Mouse (Mus musculus) stomach, embryonic 14.5 days (tissue): Measurements from ENCODE around the gene Prpf38a. TPM values are rescaled to one million over a fixed set of nuclear protein-coding genes. Genes with fewer than 3 reads are reported as not detected.

ENCODE experiments used
- ATAC-seq: fragments of 200-750 bp; cut with Nextera tagmentation; 2 replicates; pipeline ENCODE4 v1.8.0; 2017; ENCODE audit warnings: low read depth, moderate TSS enrichment; ENCODE audit not compliant: insufficient number of reproducible peaks, insufficient read depth, low FRiP score
- H3K27ac ChIP-seq: fragments of 300-500 bp; sonication (generic); 2 replicates; pipeline ENCODE4 v1.5.1; 2014; ENCODE audit warnings: mild to moderate bottlenecking, low read length, moderate library complexity, mixed read lengths
- H3K27me3 ChIP-seq: fragments of 300-500 bp; sonication (generic); 2 replicates; pipeline ENCODE4 v1.6.1; 2014; ENCODE audit warnings: low read length, control low read depth, mixed read lengths; ENCODE audit not compliant: control insufficient read depth, insufficient read depth
- H3K36me3 ChIP-seq: fragments of 300-500 bp; sonication (generic); 2 replicates; pipeline ENCODE4 v1.6.1; 2014; ENCODE audit warnings: mild to moderate bottlenecking, control low read depth, low read length, moderate library complexity, mixed read lengths; ENCODE audit not compliant: control insufficient read depth, insufficient read depth
- H3K4me1 ChIP-seq: fragments of 300-500 bp; sonication (generic); 2 replicates; pipeline ENCODE4 v1.6.1; 2014; ENCODE audit warnings: low read length, control low read depth, mixed read lengths; ENCODE audit not compliant: control insufficient read depth, insufficient read depth
- H3K4me2 ChIP-seq: fragments of 300-500 bp; sonication (generic); replicated peaks from 2 replicates; pipeline ENCODE4 v1.6.1; 2014; ENCODE audit warnings: low read depth, low read length, control low read depth
- H3K4me3 ChIP-seq: fragments of 300-500 bp; sonication (generic); 2 replicates; pipeline ENCODE4 v1.5.1; 2014; ENCODE audit warnings: low read depth, low read length, control low read depth
- H3K9ac ChIP-seq: fragments of 300-500 bp; sonication (generic); replicated peaks from 2 replicates; pipeline ENCODE4 v1.6.1; 2014; ENCODE audit warnings: low read depth, mild to moderate bottlenecking, control low read depth, low read length, moderate library complexity, mixed read lengths
- H3K9me3 ChIP-seq: fragments of 300-500 bp; sonication (generic); 2 replicates; pipeline ENCODE4 v1.6.1; 2016; ENCODE audit warnings: low read depth, low read length, control low read depth; ENCODE audit not compliant: control insufficient read depth
- WGBS: fragments of 180-500 bp; shearing (Covaris S2); extraction: QIAGEN DNeasy Blood & Tissue Kit; methylation state at CpG from one replicate; pipeline ENCODE4 v1.1.7; 2014; 5-methylcytosine and 5-hydroxymethylcytosine counted together
- polyA plus RNA-seq: library from polyadenylated mRNA; unstranded; fragments of >200 nt; fragmentation: Nextera tagmentation; extraction: Ambion mirVana; gene quantifications from 2 replicates; pipeline ENCODE4 v1.2.1, GENCODE M21; 2014

Gene Prpf38a
- polyA plus RNA-seq, 1 experiment from 2014 or later = 81.2 TPM

DNA sequence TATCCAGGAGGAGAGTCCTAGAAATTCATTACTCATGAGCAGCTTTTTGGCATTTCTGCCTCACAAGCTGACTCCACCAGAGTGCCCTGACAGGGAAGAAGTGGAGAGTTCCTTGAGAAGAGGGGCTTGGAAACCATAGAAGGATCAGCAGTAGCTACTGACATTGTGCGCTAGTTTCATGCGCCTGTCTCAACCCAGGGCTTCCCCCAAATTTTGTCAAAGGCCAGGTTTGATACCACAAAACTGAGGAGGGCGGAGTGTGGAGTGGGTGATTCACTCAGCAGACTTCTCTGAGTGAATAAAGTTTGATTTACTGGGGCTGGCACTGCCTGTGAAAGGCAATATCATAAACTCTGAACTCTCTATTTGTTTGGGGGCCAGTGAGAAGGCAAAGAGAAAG is 29.5 kb upstream of the Prpf38a start:
- 91% methylated on average over 3 of the region's 3 CpGs for WGBS
- no peak for ATAC-seq
- H3K4me1 ChIP-seq = no peaks in the 10 kb centered on the region

DNA sequence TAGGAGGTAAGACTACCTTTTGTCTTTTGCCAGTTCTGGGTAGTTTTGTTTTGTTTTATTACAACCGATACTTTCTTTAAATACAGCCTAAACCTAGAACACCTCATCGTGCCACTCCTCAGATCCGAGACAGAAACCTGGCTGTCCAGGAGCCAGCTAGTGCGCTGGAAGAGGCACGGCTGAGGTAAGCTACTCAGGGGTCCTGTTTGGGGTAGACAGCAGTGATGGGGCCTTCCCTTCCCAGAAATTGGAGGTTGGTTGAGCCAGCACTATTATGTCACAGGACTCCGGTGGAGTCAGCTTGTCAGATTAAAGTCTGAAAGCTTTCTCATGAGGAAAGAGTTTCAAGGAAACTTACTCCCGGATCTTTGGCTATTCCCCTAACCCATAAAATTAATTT is 22.7 kb upstream of the Prpf38a start:
- no peak overlapping the region for H3K4me2 ChIP-seq
- H3K27ac ChIP-seq = no peak overlapping the region
- WGBS = 93% methylated on average over 7 of the region's 7 CpGs
- H3K9ac ChIP-seq = no peak overlapping the region
- no peaks in the 10 kb centered on the region for H3K27me3 ChIP-seq
- no peak for ATAC-seq
- H3K9me3 ChIP-seq = no peaks in the 10 kb centered on the region
- H3K36me3 ChIP-seq = peaks cover 28% of the 10 kb centered on the region
- no peaks in the 10 kb centered on the region for H3K4me1 ChIP-seq
- no peak overlapping the region for H3K4me3 ChIP-seq

More for the DNA sequence above, 29.5 kb upstream of the Prpf38a start:
- no peaks in the 10 kb centered on the region for H3K9me3 ChIP-seq
- H3K36me3 ChIP-seq = peaks cover 18% of the 10 kb centered on the region
- H3K27me3 ChIP-seq = no peaks in the 10 kb centered on the region
- H3K4me2 ChIP-seq = no peak overlapping the region
- H3K9ac ChIP-seq = no peak overlapping the region
- no peak overlapping the region for H3K27ac ChIP-seq
- no peak overlapping the region for H3K4me3 ChIP-seq

DNA sequence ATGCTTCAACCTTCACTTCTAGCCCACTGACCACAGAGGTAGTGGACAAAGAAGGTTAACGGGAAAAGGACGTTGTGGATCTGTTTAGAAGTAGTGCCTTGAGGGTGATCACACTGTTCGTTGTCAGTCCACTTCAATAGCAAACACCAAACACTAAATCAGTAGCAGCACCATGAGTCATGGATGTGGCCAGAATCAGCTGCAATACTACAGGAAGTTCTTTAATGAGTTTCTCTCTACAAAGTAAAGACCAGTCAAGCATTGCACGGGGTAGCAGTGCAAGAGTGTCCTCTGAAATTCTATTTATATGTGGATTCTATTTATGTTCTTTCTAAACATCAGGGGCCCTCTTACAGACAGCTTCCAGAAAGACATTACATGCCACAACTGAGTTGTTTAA is 19.2 kb upstream of the Prpf38a start:
- 88% methylated on average over 4 of the region's 4 CpGs for WGBS
- Histone ChIP-seq H3K36me3 (peaks cover 11% of the 10 kb centered on the region; the same call in 1 of the 2 replicates), H3K27me3 (no peaks in the 10 kb centered on the region), H3K4me3 (no peak overlapping the region), H3K4me2 (no peak overlapping the region), H3K27ac (no peak overlapping the region), H3K4me1 (no peaks in the 10 kb centered on the region), H3K9ac (no peak overlapping the region), H3K9me3 (no peaks in the 10 kb centered on the region)
- no peak for ATAC-seq

DNA sequence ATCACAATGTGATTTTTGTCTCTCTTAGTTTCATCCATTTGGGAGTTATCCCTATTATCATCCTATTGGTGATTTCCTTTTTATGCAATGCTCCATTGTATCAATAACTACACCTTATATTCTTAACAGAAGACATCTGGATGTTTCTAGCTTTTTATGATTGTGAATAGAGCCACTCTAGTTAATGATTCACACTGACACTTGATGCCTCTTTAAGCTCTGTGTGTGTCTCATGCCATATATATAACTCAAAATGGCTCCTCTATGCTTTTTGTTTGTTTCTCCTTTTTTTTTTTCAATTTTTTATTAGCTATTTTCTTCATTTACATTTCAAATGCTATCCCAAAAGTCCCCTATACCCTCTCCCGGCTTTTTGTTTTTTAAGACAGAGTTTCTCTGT is 16.6 kb upstream of the Prpf38a start:
- no peaks in the 10 kb centered on the region for H3K9me3 ChIP-seq
- no peak overlapping the region for H3K9ac ChIP-seq
- H3K27me3 ChIP-seq = no peaks in the 10 kb centered on the region
- no peak for ATAC-seq
- no peak overlapping the region for H3K4me3 ChIP-seq
- 90% methylated on average over 1 of the region's 1 CpGs for WGBS
- H3K36me3 ChIP-seq = peaks cover 9% of the 10 kb centered on the region; the same call in 1 of the 2 replicates
- H3K4me1 ChIP-seq = no peaks in the 10 kb centered on the region
- H3K4me2 ChIP-seq = no peak overlapping the region
- no peak overlapping the region for H3K27ac ChIP-seq

DNA sequence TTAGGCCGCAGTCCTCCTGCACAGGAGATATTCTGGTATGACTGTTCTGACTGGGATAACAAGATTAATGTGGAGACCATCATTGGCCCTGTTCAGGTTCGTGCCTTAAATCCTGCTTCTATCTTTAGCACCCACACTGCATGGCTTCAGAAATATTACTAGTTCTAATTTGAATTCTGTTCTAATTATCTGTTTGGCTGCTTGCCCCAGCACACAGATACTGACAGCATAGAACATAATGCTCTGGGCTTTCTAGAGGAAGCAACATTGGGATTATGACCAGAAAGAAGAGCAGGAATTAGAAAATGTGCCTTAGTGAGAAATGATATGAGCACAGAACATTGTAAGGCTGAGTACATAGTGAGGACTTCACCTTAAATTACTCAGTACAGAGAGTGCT is 14.2 kb upstream of the Prpf38a start:
- Histone ChIP-seq H3K27me3 (no peaks in the 10 kb centered on the region), H3K9me3 (no peaks in the 10 kb centered on the region), H3K4me2 (no peak overlapping the region), H3K27ac (no peak overlapping the region), H3K4me3 (no peak overlapping the region), H3K36me3 (peaks cover 6% of the 10 kb centered on the region; the same call in 1 of the 2 replicates), H3K9ac (no peak overlapping the region), H3K4me1 (no peaks in the 10 kb centered on the region)
- WGBS = 91% methylated on average over 2 of the region's 2 CpGs
- no peak for ATAC-seq

DNA sequence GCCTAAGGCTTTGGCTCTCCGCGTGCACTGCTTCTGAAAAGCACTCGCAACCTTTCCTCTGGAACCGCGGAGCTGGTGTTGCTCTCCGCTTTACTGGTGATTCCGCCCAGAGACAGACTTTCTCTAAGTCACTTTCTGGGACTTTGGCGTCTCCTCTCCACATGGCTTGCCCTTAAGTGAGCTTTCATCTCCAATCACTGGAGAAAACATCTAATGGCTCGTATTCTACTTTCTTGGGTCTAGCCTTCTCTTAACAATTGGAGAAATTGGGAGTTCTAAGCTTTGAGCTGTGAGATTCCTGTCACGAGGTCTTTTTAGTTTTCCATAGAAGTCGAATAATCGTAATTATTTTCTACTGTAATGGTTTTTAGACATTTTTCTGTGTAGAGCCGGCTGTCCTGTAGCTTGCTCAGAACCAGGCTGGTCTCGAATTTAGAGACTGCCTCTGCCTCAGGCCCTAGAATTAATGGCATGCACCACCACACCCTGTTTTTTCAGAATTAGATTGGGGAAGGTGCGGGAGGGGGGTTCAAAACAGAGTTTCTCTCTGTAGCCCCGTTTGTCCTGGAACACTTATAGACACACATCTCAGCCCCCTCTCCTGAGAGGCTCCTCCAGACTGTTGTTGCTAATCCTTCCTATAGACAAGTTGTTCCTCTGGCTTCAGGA is 741 bp upstream of the Prpf38a start:
- Histone ChIP-seq H3K27ac (peak overlapping the region; percentile 34; the same call in 1 of the 2 replicates), H3K36me3 (peaks cover 14% of the 10 kb centered on the region; the same call in 1 of the 2 replicates)
- 1% methylated on average over 16 of the region's 16 CpGs for WGBS

DNA sequence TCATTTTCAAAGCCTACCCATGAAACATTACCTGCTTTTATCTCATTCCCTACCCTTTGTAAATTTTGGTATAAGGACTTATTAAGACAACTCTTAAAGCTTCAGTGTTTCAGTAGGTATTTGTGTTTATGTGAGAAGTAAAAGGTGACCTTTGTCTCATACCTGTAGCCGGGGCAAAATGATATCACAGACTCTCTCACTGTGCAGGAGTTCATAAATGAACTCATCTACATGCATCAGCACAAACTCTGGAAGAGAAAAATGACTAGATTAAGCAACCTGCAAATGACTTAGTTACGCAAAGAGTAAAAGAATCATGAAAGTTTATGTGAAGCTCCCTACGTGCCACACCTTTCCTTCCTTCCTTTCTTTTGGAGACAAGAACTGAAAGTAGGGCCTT is 6.5 kb downstream of the Prpf38a start:
- no peak for ATAC-seq
- Histone ChIP-seq H3K27me3 (no peaks in the 10 kb centered on the region), H3K4me2 (no peak overlapping the region), H3K9ac (no peak overlapping the region), H3K9me3 (no peaks in the 10 kb centered on the region), H3K4me1 (peaks cover 3% of the 10 kb centered on the region), H3K27ac (no peak overlapping the region), H3K36me3 (peaks cover 61% of the 10 kb centered on the region), H3K4me3 (no peak overlapping the region)
- 95% methylated on average over 3 of the region's 3 CpGs for WGBS

More for the DNA sequence above, 741 bp upstream of the Prpf38a start:
- peak overlapping the region; percentile 53 for H3K9ac ChIP-seq
- peaks cover 9% of the 10 kb centered on the region for H3K4me1 ChIP-seq
- peak overlapping the region; percentile 94 for H3K4me2 ChIP-seq
- no peak for ATAC-seq
- H3K9me3 ChIP-seq = no peaks in the 10 kb centered on the region
- peak overlapping the region; percentile 75 for H3K4me3 ChIP-seq
- H3K27me3 ChIP-seq = no peaks in the 10 kb centered on the region

DNA sequence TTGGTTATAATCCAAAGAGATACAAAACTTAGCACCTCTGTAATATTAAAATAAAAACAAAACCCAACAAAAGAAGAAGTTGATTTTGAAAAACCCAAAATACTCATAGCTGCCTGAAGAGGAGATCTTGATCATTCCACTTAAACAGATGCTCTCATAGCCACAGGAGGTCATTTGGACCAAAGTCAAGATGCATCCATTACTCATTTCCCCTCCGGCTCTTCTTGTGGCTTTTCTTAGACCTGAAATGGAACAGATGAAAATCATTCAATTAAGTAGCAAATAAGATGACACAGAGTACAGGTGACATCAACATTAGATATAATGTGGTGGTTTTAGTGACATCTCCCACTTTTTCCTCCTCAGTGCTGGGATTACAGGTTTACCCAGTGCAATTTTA is 14.1 kb downstream of the Prpf38a start:
- H3K27me3 ChIP-seq = no peaks in the 10 kb centered on the region
- no peak overlapping the region for H3K4me3 ChIP-seq
- H3K9ac ChIP-seq = no peak overlapping the region
- no peak for ATAC-seq
- WGBS = 65% methylated on average over 1 of the region's 1 CpGs
- H3K36me3 ChIP-seq = peaks cover 71% of the 10 kb centered on the region
- H3K4me1 ChIP-seq = no peaks in the 10 kb centered on the region
- H3K9me3 ChIP-seq = no peaks in the 10 kb centered on the region
- no peak overlapping the region for H3K27ac ChIP-seq
- H3K4me2 ChIP-seq = no peak overlapping the region

DNA sequence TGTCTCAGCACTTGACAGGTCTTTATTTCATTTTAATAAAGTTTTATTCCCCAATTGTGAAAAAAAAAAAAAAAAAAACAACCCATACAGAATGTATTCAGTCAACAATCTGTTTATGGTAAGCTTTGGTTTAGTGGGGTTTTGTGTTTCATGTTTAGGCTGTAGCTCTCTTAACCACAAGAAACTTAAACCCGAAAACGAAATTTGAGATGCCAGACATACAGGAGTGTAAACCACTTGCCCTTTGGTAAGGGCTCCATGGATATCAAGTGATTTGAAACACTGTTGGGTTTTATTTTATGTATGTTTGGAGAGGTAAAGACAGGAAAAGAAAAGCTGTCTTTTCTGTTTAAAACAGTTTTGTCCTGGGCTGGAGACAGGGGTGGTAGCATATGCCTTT is 39.4 kb downstream of the Prpf38a start:
- Histone ChIP-seq H3K4me3 (no peak overlapping the region), H3K27ac (no peak overlapping the region), H3K36me3 (peaks cover 29% of the 10 kb centered on the region), H3K9me3 (no peaks in the 10 kb centered on the region), H3K9ac (no peak overlapping the region), H3K4me1 (no peaks in the 10 kb centered on the region), H3K4me2 (no peak overlapping the region), H3K27me3 (no peaks in the 10 kb centered on the region)
- WGBS = 95% methylated on average over 2 of the region's 2 CpGs
- ATAC-seq = no peak
